Mouse (Mus musculus) cerebellum, adult 11-12 months (tissue): Measurements from ENCODE around the gene Notch3.
"Not testable (repeated sequence)": the region's sequence is repeated elsewhere in the genome, so short reads cannot be mapped to it uniquely, and the experiment has no call there.

Source experiments
- DNase-seq: peaks from one replicate; pipeline ENCODE4 v3.0.0; 2022

The Notch3 gene

GRCm38 (mm10) chr17:32091364-32092240, 75.0 kb downstream of the Notch3 start:
- not testable (repeated sequence) for DNase-seq

GRCm38 (mm10) chr17:32091032-32091363, 75.7 kb downstream of the Notch3 start:
- no peak for DNase-seq

- DNase-seq, result no peak
Observed at GRCm38 (mm10) chr17:32087069-32087468, 79.6 kb downstream of the Notch3 start.

- no peak for DNase-seq
Observed at GRCm38 (mm10) chr17:32083351-32083750, 83.3 kb downstream of the Notch3 start.

- DNase-seq, result peak; percentile 15
Observed at GRCm38 (mm10) chr17:32075164-32075563, 91.5 kb downstream of the Notch3 start.

- DNase-seq, result no peak
Observed at GRCm38 (mm10) chr17:32074658-32075057, 92.0 kb downstream of the Notch3 start.

GRCm38 (mm10) chr17:32073359-32073758, 93.3 kb downstream of the Notch3 start:
- DNase-seq, result peak; percentile 47
